Comparison of ENCODE assay signal across 14 mouse cellular contexts in the genomic region with DNA sequence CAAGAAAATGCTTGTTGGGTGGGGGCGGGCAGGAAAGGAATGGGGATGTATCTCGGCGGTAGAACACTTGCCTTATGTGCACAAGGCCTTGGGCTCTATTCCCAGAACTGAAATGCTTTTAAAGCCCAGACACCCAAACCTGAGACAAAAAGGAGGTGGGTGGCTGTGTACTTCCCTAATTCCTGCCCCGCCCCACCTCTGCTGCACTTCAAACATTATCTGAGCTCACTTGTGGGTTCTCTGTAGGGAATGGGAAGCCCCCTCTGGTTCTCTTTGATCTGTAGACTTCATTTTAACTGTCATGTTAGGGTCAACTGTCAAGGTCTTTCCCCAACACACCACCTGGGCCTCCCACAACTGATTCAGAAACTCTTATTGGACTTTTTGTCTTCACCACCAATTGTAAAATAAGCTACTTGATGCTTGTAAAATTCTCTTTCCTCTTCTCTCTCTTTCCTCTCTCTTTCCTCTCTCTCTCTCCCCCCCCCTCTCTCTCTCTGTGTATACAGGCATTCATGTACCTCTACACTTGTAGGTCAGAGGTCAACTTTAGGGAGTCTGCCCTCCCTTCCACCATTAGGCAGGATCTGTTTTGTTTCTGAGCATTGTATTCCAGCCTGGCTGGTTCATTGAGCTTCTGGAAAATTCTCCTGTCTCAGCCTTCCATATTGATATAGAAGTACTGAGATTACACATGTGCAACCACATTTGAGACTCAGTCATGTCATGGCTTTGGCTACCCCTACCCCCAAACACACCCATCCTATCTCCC. TPM values are rescaled to one million over a fixed set of nuclear protein-coding genes. Genes with fewer than 3 reads are reported as not detected.
A peak's percentile ranks its signal among the peaks of the same experiment; 100 is the strongest.
DNase-seq lines count a peak whose midpoint lies in the region; ATAC-seq lines count a peak whose summit lies in the region.
"Had no signal": no experiment of that assay in that cellular context is flagged by ENCODE, and none has a peak within 500 bp of the region (broad histone marks: within the 10 kb centered on the region; RNA-seq: fewer than 3 reads in every experiment).

No protein-coding gene starts in this region.

- H3K36me3 ChIP-seq in splenic B cell, adult 2 months (ENCODE audit: control insufficient read depth, insufficient read depth, low read length, poor library complexity, severe bottlenecking), result no peaks in the 10 kb centered on the region
- H3K36me3 ChIP-seq: embryonic facial prominence, embryonic 13.5 days; heart, embryonic 10.5 days; hindbrain, embryonic 13.5 days; midbrain, embryonic 10.5 days; neural tube, embryonic 12.5 days had no signal

- peak; percentile 15 for DNase-seq in A20 (ENCODE audit: low read depth, low spot score)
- DNase-seq in ES-CJ7 (ENCODE audit: low read depth, low spot score), result peak; percentile 74
- DNase-seq in induced T-regulatory cell, adult 2 months (ENCODE audit: low read depth), result peak; percentile 22
- DNase-seq in splenic B cell, adult 2 months (ENCODE audit: low read depth, low spot score), result peak; percentile 9
- DNase-seq in adrenal gland, postnatal 36 days, result no peak
- DNase-seq in layer of hippocampus, adult 9-11 months, result no peak
- DNase-seq: layer of hippocampus, postnatal 36 days had no signal

- no peaks in the 10 kb centered on the region for H3K27me3 ChIP-seq in splenic B cell, adult 2 months (ENCODE audit: control insufficient read depth, insufficient read depth, low read length, poor library complexity, severe bottlenecking)

- no peak for ATAC-seq in megakaryocyte, adult 5-6 weeks (ENCODE audit: poor library complexity, severe bottlenecking)
- ATAC-seq: intestine, embryonic 16.5 days had no signal

RNA-seq across cellular contexts. Expression of gene Bdh1, which starts 2.5 kb away (rescaled TPM):
- 10 to 100 TPM in 1 of 2 experiments, 1 to 10 TPM in 1; 4.8 to 15.3 TPM for total RNA-seq in adrenal gland, postnatal 36 days (2021)
- total RNA-seq in megakaryocyte, adult 5-6 weeks (2015), result 0.16 and 0.56 TPM in 2 replicates
- total RNA-seq in megakaryocyte, adult 5-6 weeks (2017), result 1.5 and 3.2 TPM in 2 replicates

Comparison
In these comparisons a context has a peak if more than half of its experiments do, and no peak if none do; other contexts are left out.
1. DNase-seq: peak in A20 (single experiment), ES-CJ7 (single experiment), induced T-regulatory cell, adult 2 months (single experiment) and splenic B cell, adult 2 months (single experiment); none in adrenal gland, postnatal 36 days (0 of 2) and layer of hippocampus, adult 9-11 months (single experiment).